Mouse (Mus musculus) CH12.LX (cell line): ENCODE data around the gene Evx2.

Experiments
- BHLHE40 ChIP-seq: IDR thresholded peaks from 2 replicates; pipeline ENCODE4 v1.6.1; 2011; ENCODE audit warnings: mild to moderate bottlenecking, low read depth, low read length, improper control_type of control experiment
- IRF4 ChIP-seq: IDR thresholded peaks from 2 replicates; pipeline ENCODE4 v1.6.1; 2014; ENCODE audit warnings: low read depth, mild to moderate bottlenecking, inconsistent platforms, low read length, improper control_type of control experiment
- MAZ ChIP-seq: IDR thresholded peaks from 2 replicates; pipeline ENCODE4 v1.6.1; 2012; ENCODE audit warnings: low read depth, mild to moderate bottlenecking, inconsistent platforms, low read length, improper control_type of control experiment, moderate library complexity
- SMC3 ChIP-seq: IDR thresholded peaks from 2 replicates; pipeline ENCODE4 v1.6.1; 2011; ENCODE audit warnings: low read depth, low read length, improper control_type of control experiment
- TBP ChIP-seq: conservative IDR thresholded peaks from 2 replicates; pipeline ENCODE4 v1.6.1; 2011; ENCODE audit warnings: low read depth, low read length, improper control_type of control experiment
- USF2 ChIP-seq: conservative IDR thresholded peaks from 2 replicates; pipeline ENCODE4 v1.6.1; 2011; ENCODE audit warnings: low read depth, low read length, improper control_type of control experiment

DNA sequence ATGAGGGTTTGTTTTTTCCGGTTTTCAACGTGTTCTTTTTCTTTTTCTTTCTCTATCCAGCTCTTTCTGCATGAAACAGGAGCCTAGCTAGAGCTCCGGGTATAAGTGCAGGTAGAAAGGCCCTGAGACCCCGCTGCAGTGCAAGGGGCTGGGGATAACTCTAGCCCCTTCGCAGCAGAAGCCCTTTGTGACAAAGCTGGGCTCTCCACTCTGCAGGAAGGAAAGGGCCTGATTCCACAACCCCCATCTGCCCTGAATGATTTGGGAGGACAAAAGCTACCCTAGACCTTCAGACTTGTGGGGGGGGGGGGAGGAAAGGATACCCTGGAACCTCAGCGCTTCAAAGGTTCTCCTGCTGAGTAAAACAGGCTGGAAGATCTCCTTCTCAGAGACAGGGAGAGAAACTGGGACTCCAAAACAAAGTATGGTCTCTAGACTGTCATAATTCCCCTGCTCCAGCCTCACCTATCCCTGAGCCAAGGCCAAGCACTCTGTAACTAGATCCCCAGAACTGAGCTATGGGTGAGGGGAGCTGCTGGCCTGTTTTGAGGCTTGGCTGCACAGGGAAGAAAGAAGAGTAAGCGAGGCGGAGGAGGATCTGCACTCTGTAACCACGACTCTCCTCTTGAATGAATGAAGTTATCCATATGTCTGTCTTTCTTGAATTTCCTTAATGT is 17.2 kb upstream of the Evx2 start:
- no peak for TF ChIP-seq USF2
- no peak for TF ChIP-seq MAZ
- no peak for TF ChIP-seq SMC3
- no peak for TF ChIP-seq BHLHE40
- no peak for TF ChIP-seq TBP
- TF ChIP-seq IRF4: no peak
